Mouse (Mus musculus) kidney, adult 10 weeks (tissue): ENCODE results near the gene Acr. TPM values are rescaled to one million over a fixed set of nuclear protein-coding genes. Genes with fewer than 3 reads are reported as not detected.

Source experiments
- polyA plus RNA-seq: library from polyadenylated mRNA; stranded (reverse); fragments of 350-450 nt; fragmentation: Illumina TruSeq; extraction: RNeasy Lipid Tissue Mini Kit (QIAGEN cat#74804); gene quantifications from one replicate; pipeline ENCODE4 v1.2.3, GENCODE M21; 2014; ENCODE audit warnings: low read depth, low replicate concordance

Acr gene
- not detected for polyA plus RNA-seq

GRCm38 (mm10) chr15:89568114-89568513, at the start of gene Acr:
Gene Acr, plus strand, starts transcription at chr15:89568326.

GRCm38 (mm10) chr15:89591723-89592455, 23.8 kb downstream of the Acr start, which contains the start of gene Rabl2:
Gene Rabl2, minus strand, starts transcription at chr15:89591923.

Other genes with a start within 250 kb of the Acr start
- gene Adm2, start 245.6 kb upstream of the Acr start, polyA plus RNA-seq = not detected
- 255 TPM for gene Miox, start 233.9 kb upstream of the Acr start, polyA plus RNA-seq
- 0.93 TPM for gene Lmf2, start 212.7 kb upstream of the Acr start, polyA plus RNA-seq
- 9.6 TPM for gene Ncaph2, start 212.6 kb upstream of the Acr start, polyA plus RNA-seq
- 1.4 TPM for gene Sco2, start 194.5 kb upstream of the Acr start, polyA plus RNA-seq
- not detected for gene Tymp, start 191.3 kb upstream of the Acr start, polyA plus RNA-seq
- gene Odf3b, start 189.0 kb upstream of the Acr start, polyA plus RNA-seq = not detected
- not detected for gene Klhdc7b, start 183.4 kb upstream of the Acr start, polyA plus RNA-seq
- gene Syce3, start 157.8 kb upstream of the Acr start, polyA plus RNA-seq = not detected
- 1.7 TPM for gene Cpt1b, start 142.5 kb upstream of the Acr start, polyA plus RNA-seq
- gene C730034F03Rik, start 138.7 kb upstream of the Acr start, polyA plus RNA-seq = 0.61 TPM
- gene Gm44502, start 138.6 kb upstream of the Acr start, polyA plus RNA-seq = not detected
- gene Chkb, start 138.4 kb upstream of the Acr start, polyA plus RNA-seq = 27.7 TPM
- gene Mapk8ip2, start 114.4 kb upstream of the Acr start, polyA plus RNA-seq = 0.08 TPM
- gene Arsa, start 90.9 kb upstream of the Acr start, polyA plus RNA-seq = 2.9 TPM
- 0.36 TPM for gene Shank3, start 68.7 kb upstream of the Acr start, polyA plus RNA-seq
- gene Rabl2, start 23.6 kb downstream of the Acr start, polyA plus RNA-seq = 10.5 TPM